Mouse (Mus musculus) retina, adult 2 months (tissue): Measurements from ENCODE around the gene Ttyh2.

ENCODE experiments used
- DNase-seq: peaks from one replicate; pipeline ENCODE4 v3.0.0-alpha.2; 2012; ENCODE audit warnings: low read depth, low spot score

Ttyh2 gene

GRCm38 (mm10) chr11:114675341-114675825 lies at the start of gene Ttyh2:
TSS of gene Ttyh2 (plus strand) at chr11:114675431.
- no peak for DNase-seq

GRCm38 (mm10) chr11:114626071-114626690 lies 49.0 kb upstream of the Ttyh2 start:
- DNase-seq, result no peak

- DNase-seq, result no peak
These were observed 48.2 kb upstream of the Ttyh2 start for GRCm38 (mm10) chr11:114627036-114627435.

GRCm38 (mm10) chr11:114628032-114628431 lies 47.2 kb upstream of the Ttyh2 start:
- DNase-seq, result no peak

GRCm38 (mm10) chr11:114630044-114630443 lies 45.2 kb upstream of the Ttyh2 start:
- DNase-seq, result no peak

- DNase-seq, result no peak
These were observed 43.0 kb upstream of the Ttyh2 start for GRCm38 (mm10) chr11:114632266-114632665.

- peak; percentile 65 for DNase-seq
These were observed 38.9 kb upstream of the Ttyh2 start for GRCm38 (mm10) chr11:114636292-114636691.

GRCm38 (mm10) chr11:114636727-114637505 lies 38.3 kb upstream of the Ttyh2 start:
- DNase-seq, result no peak

- DNase-seq, result no peak
These were observed 36.5 kb upstream of the Ttyh2 start for GRCm38 (mm10) chr11:114638647-114639290.

- no peak for DNase-seq
These were observed 35.5 kb upstream of the Ttyh2 start for GRCm38 (mm10) chr11:114639681-114640103.

- DNase-seq, result no peak
These were observed 34.6 kb upstream of the Ttyh2 start for GRCm38 (mm10) chr11:114640658-114641057.

GRCm38 (mm10) chr11:114641136-114641535 lies 34.1 kb upstream of the Ttyh2 start:
- no peak for DNase-seq

GRCm38 (mm10) chr11:114642184-114642583 lies 33.0 kb upstream of the Ttyh2 start:
- DNase-seq, result no peak

- no peak for DNase-seq
These were observed 32.3 kb upstream of the Ttyh2 start for GRCm38 (mm10) chr11:114642926-114643325.

GRCm38 (mm10) chr11:114644122-114644521 lies 31.1 kb upstream of the Ttyh2 start:
- no peak for DNase-seq

- no peak for DNase-seq
These were observed 25.7 kb upstream of the Ttyh2 start for GRCm38 (mm10) chr11:114649510-114649909.

- DNase-seq, result no peak
These were observed 22.7 kb upstream of the Ttyh2 start for GRCm38 (mm10) chr11:114652531-114652930.

- no peak for DNase-seq
These were observed 21.6 kb upstream of the Ttyh2 start for GRCm38 (mm10) chr11:114653664-114654063.

- DNase-seq, result no peak
These were observed 20.7 kb upstream of the Ttyh2 start for GRCm38 (mm10) chr11:114654552-114654951.

- DNase-seq, result no peak
These were observed 19.8 kb upstream of the Ttyh2 start for GRCm38 (mm10) chr11:114655350-114656008.

- no peak for DNase-seq
These were observed 18.1 kb upstream of the Ttyh2 start for GRCm38 (mm10) chr11:114656994-114657644.
